Mouse (Mus musculus) small intestine, adult 2 months (tissue): Measurements from ENCODE around the gene Pon3.

Source experiments
- CTCF ChIP-seq: fragments of 200-500 bp; IDR thresholded peaks from 2 replicates; pipeline ENCODE4 v1.5.1; 2012; ENCODE audit warnings: low read depth, mild to moderate bottlenecking, control low read depth, inconsistent platforms, low read length, moderate library complexity, mixed read lengths; ENCODE audit not compliant: insufficient replicate concordance, insufficient read length; ENCODE audit errors: extremely low read depth
- POLR2A ChIP-seq: fragments of 200-500 bp; IDR thresholded peaks from 2 replicates; pipeline ENCODE4 v1.6.1; 2012; ENCODE audit warnings: low read depth, mild to moderate bottlenecking, control low read depth, inconsistent platforms, low read length, moderate library complexity

DNA sequence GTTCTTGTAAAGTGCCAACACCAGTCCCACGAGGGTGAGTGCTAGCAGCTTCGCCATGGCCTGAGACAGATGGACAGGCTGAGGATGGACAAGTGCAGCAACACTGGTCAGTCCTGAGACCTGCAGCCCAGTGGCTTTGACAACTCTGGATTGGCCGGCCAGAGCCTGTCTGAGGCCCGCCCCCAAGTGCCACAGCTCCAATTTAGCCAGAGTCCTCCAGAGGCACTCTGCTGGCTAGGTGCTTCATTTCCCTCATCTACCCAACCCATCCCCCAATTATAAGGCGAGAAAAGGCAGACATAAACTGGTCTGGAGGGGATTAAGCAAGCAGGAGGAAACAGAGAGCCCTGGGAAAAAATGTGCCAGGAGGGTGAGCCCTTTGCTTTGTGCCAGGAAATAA, 62.4 kb downstream of the Pon3 start, which contains the start of gene Pon1:
- TF ChIP-seq POLR2A = no peak
- no peak for TF ChIP-seq CTCF
